In genomic region chr14:34770467-34770866, GRCm38 (mm10) we compare ENCODE assay signal across 23 mouse cellular contexts. TPM values are rescaled to one million over a fixed set of nuclear protein-coding genes. Genes with fewer than 3 reads are reported as not detected.
DNase-seq lines count a peak whose midpoint lies in the region; ATAC-seq and TF ChIP-seq lines count a peak whose summit lies in the region.
"Had no signal": no experiment of that assay in that cellular context is flagged by ENCODE, and none has a peak within 500 bp of the region (broad histone marks: within the 10 kb centered on the region; RNA-seq: fewer than 3 reads in every experiment).

No protein-coding gene starts in this region.

- H3K4me3 ChIP-seq in heart, embryonic 11.5 days (ENCODE audit: low read depth, low read length), result no peak overlapping the region
- H3K4me3 ChIP-seq in liver, embryonic 14.5 days (ENCODE audit: insufficient read depth in 1 of 2, low read depth in 2 of 2, low read length in 2 of 2), result no peak overlapping the region
- H3K4me3 ChIP-seq in lung, adult 2 months (replicated peaks; ENCODE audit: extremely low read depth, low read depth, low read length), result no peak overlapping the region

- ATAC-seq in heart, embryonic 11.5 days (replicated peaks; ENCODE audit: insufficient number of reproducible peaks, low FRiP score, low TSS enrichment), result no peak
- ATAC-seq in liver, embryonic 14.5 days (ENCODE audit: insufficient read depth), result no peak
- ATAC-seq: forebrain, embryonic 14.5 days had no signal

- no peak overlapping the region for H3K9ac ChIP-seq in heart, embryonic 11.5 days (ENCODE audit: low read depth, low read length)
- H3K9ac ChIP-seq in liver, embryonic 14.5 days (replicated peaks), result no peak overlapping the region

- 71% methylated on average over 6 of the region's 6 CpGs for WGBS in heart, embryonic 11.5 days (ENCODE audit: insufficient replicate concordance)
- 64% methylated on average over 6 of the region's 6 CpGs for WGBS in liver, embryonic 14.5 days (ENCODE audit: insufficient replicate concordance)
- WGBS in lung, adult 2 months, result 73% methylated on average over 6 of the region's 6 CpGs

- no peak for TF ChIP-seq POLR2A in lung, adult 2 months (IDR thresholded peaks at IDR 0.05; ENCODE audit: borderline replicate concordance, extremely low read depth, low read depth, low read length)

- peak overlapping the region; percentile 100; the same call in 1 of the 2 replicates for H3K4me2 ChIP-seq in heart, embryonic 11.5 days
- peak overlapping the region; percentile 84; the same call in 1 of the 2 replicates for H3K4me2 ChIP-seq in liver, embryonic 14.5 days (ENCODE audit: low read depth)

- H3K9me3 ChIP-seq in heart, embryonic 11.5 days (replicated peaks; ENCODE audit: control insufficient read depth, low read length), result no peaks in the 10 kb centered on the region
- no peaks in the 10 kb centered on the region for H3K9me3 ChIP-seq in liver, embryonic 14.5 days (ENCODE audit: control insufficient read depth, low read length)
- H3K9me3 ChIP-seq: hindbrain, embryonic 12.5 days; neural tube, embryonic 12.5 days had no signal

- H3K27me3 ChIP-seq in heart, embryonic 11.5 days (ENCODE audit: control insufficient read depth, insufficient read depth, low read length), result 0 out of 2 replicates have a peak, but pooled peaks cover 2% of the 10 kb centered on the region
- H3K27me3 ChIP-seq in liver, embryonic 14.5 days (ENCODE audit: control insufficient read depth, insufficient read depth, low read length), result no peaks in the 10 kb centered on the region
- H3K27me3 ChIP-seq: CH12.LX; embryonic facial prominence, embryonic 15.5 days; neural tube, embryonic 12.5 days had no signal

- peaks cover 3% of the 10 kb centered on the region; the same call in 1 of the 2 replicates for H3K4me1 ChIP-seq in heart, embryonic 11.5 days (ENCODE audit: control insufficient read depth, insufficient read depth, low read length)
- H3K4me1 ChIP-seq in liver, embryonic 14.5 days (replicated peaks; ENCODE audit: control insufficient read depth in 2 of 2, insufficient read depth in 2 of 2, low read length in 1 of 2), result peaks cover 0 to 6% of the 10 kb centered on the region in 2 experiments; a peak in 2 of 4 replicates
- H3K4me1 ChIP-seq in lung, adult 2 months (ENCODE audit: control insufficient read depth, insufficient read depth, low read length), result peaks cover 5% of the 10 kb centered on the region
- H3K4me1 ChIP-seq: neural tube, embryonic 12.5 days had no signal

- TF ChIP-seq EP300 in liver, embryonic 14.5 days (IDR thresholded peaks at IDR 0.05; ENCODE audit: low read depth), result no peak

- no peak for TF ChIP-seq CTCF in liver, embryonic 14.5 days (IDR thresholded peaks at IDR 0.05; ENCODE audit: low read depth)
- TF ChIP-seq CTCF in lung, adult 2 months (IDR thresholded peaks at IDR 0.05; ENCODE audit: insufficient read depth, low read length), result no peak

- H3K27ac ChIP-seq in heart, embryonic 11.5 days (ENCODE audit: low read depth, low read length), result no peak overlapping the region
- no peak overlapping the region for H3K27ac ChIP-seq in liver, embryonic 14.5 days
- H3K27ac ChIP-seq: embryonic facial prominence, embryonic 15.5 days; gastrocnemius, adult 2 months; hindbrain, embryonic 12.5 days; limb, embryonic 12.5 days; neural tube, embryonic 12.5 days had no signal

- H3K36me3 ChIP-seq in heart, embryonic 11.5 days (ENCODE audit: control insufficient read depth, insufficient read depth, low read length), result no peaks in the 10 kb centered on the region
- H3K36me3 ChIP-seq in liver, embryonic 14.5 days (replicated peaks; ENCODE audit: control insufficient read depth, insufficient read depth, low read depth), result no peaks in the 10 kb centered on the region
- H3K36me3 ChIP-seq: embryonic facial prominence, embryonic 15.5 days; hindbrain, embryonic 12.5 days; limb, embryonic 12.5 days; neural tube, embryonic 12.5 days had no signal

- no peak for DNase-seq in heart, postnatal 10 days
- peak; percentile 64 for DNase-seq in ES-CJ7 (ENCODE audit: low read depth, low spot score)
- peak; percentile 22 for DNase-seq in c-Kit-positive CD71-positive TER-119-positive erythroid progenitor cells, embryonic 14.5 days (ENCODE audit: low spot score)
- DNase-seq in liver, embryonic 14.5 days (ENCODE audit: low read depth in 3 of 3, low spot score in 3 of 3), result no peak
- DNase-seq in cerebellum, postnatal 10 days, result no peak
- no peak for DNase-seq in left cerebral cortex, postnatal 10 days (ENCODE audit: extremely low spot score in 1 of 2, low spot score in 2 of 2)
- no peak for DNase-seq in lung, adult 2 months
- DNase-seq: adrenal gland, postnatal 10 days; cerebellum, adult 2 months; gastrocnemius, adult 2 months; kidney, adult 8-10 months; kidney, postnatal 10 days; lung, postnatal 10 days; retina, postnatal 1 day; right cerebral cortex, postnatal 4 days had no signal

- intact Hi-C loops in heart, postnatal 10 days (cut with DNase I), result no loop called here
- intact Hi-C loops in left cerebral cortex, postnatal 10 days (cut with DNase I), result loop anchor here (10.0 kb wide), 1 partner anchor 686 kb away; the partner anchor contains the start of gene Anxa8

RNA-seq across cellular contexts. Expression of gene Grid1, which starts 49.4 kb away (rescaled TPM):
- 0.57 and 0.80 TPM in 2 replicates for polyA plus RNA-seq in heart, embryonic 11.5 days (2014; fragmentation: Nextera tagmentation; extraction: Ambion mirVana)
- not detected for total RNA-seq in heart, postnatal 10 days (2021)
- 0.04 TPM in 2 replicates for polyA plus RNA-seq in liver, embryonic 14.5 days (2012; rRNA removed)
- 0.16 TPM in 1 of 2 replicates, not detected in the other for polyA plus RNA-seq in liver, embryonic 14.5 days (2014; fragmentation: Nextera tagmentation; extraction: Ambion mirVana)
- total RNA-seq in left cerebral cortex, postnatal 10 days (2021), result 10 to 100 TPM; 48.2 to 49.7 TPM
- polyA plus RNA-seq in lung, adult 2 months (2012; rRNA removed), result 0.13 and 0.15 TPM in 2 replicates
- total RNA-seq: CH12.LX; gastrocnemius, adult 2 months; monocyte, adult 5-6 weeks had no signal

Comparison
In these comparisons a context has a peak if more than half of its experiments do, and no peak if none do; other contexts are left out.
1. DNase-seq: peak in ES-CJ7 (single experiment) and c-Kit-positive CD71-positive TER-119-positive erythroid progenitor cells, embryonic 14.5 days (single experiment); none in heart, postnatal 10 days (0 of 2), liver, embryonic 14.5 days (0 of 3), cerebellum, postnatal 10 days (0 of 2), left cerebral cortex, postnatal 10 days (0 of 2) and lung, adult 2 months (single experiment).